Mouse (Mus musculus) liver, adult 2 months (tissue): ENCODE measurements at regions not wholly inside any gene's neighbourhood (a gene's known extent, or its start where the extent isn't known, plus 50 kb on each side); places are given as distances from the start of the nearest gene placed in this dataset.

Experiments used
- DNase-seq: peaks from one replicate; pipeline ENCODE4 v3.0.0-alpha.2; 2011; ENCODE audit warnings: low read depth, low spot score; ENCODE audit errors: extremely low read depth
- H3K27ac ChIP-seq: fragments of 200-500 bp; replicated peaks from 2 replicates; pipeline ENCODE4 v1.5.1; 2012; ENCODE audit warnings: low read depth, mild to moderate bottlenecking, control low read depth, inconsistent platforms, low read length; ENCODE audit not compliant: insufficient read depth
- H3K27me3 ChIP-seq: fragments of 200-500 bp; 2 replicates; pipeline ENCODE4 v1.6.1; 2012; ENCODE audit warnings: mild to moderate bottlenecking, moderate library complexity, low read length, inconsistent platforms; ENCODE audit not compliant: control insufficient read depth, insufficient read depth
- H3K36me3 ChIP-seq: fragments of 200-500 bp; 2 replicates; pipeline ENCODE4 v1.6.1; 2012; ENCODE audit warnings: low read length, inconsistent platforms; ENCODE audit not compliant: control insufficient read depth, insufficient read depth
- H3K4me1 ChIP-seq: fragments of 200-500 bp; 2 replicates; pipeline ENCODE4 v1.6.1; 2011; ENCODE audit warnings: low read length; ENCODE audit not compliant: control insufficient read depth, insufficient read depth
- H3K4me3 ChIP-seq: fragments of 200-500 bp; 2 replicates; pipeline ENCODE4 v1.5.1; 2011; ENCODE audit warnings: low read depth, mild to moderate bottlenecking, control low read depth, low read length, moderate library complexity; ENCODE audit not compliant: insufficient read depth
- H3K79me2 ChIP-seq: fragments of 200-500 bp; 2 replicates; pipeline ENCODE4 v1.6.1; 2012; ENCODE audit warnings: inconsistent platforms, mild to moderate bottlenecking, low read length, moderate library complexity; ENCODE audit not compliant: control insufficient read depth, insufficient read depth
- H3K9ac ChIP-seq: fragments of 200-500 bp; 2 replicates; pipeline ENCODE4 v1.6.1; 2012; ENCODE audit warnings: low read depth, mild to moderate bottlenecking, control low read depth, inconsistent platforms, low read length
- CTCF ChIP-seq: fragments of 200-500 bp; IDR thresholded peaks from 2 replicates; pipeline ENCODE4 v1.5.1; 2011; ENCODE audit warnings: low read depth, low read length, control low read depth
- POLR2A ChIP-seq: fragments of 200-500 bp; IDR thresholded peaks from 2 replicates; pipeline ENCODE4 v1.6.1; 2011; ENCODE audit warnings: low read length, control low read depth; ENCODE audit not compliant: insufficient read depth; ENCODE audit errors: extremely low read depth
- WGBS: fragments of 180-500 bp; shearing (Covaris S2); methylation state at CpG from one replicate; pipeline ENCODE4 v1.1.7; 2018; 5-methylcytosine and 5-hydroxymethylcytosine counted together

DNA sequence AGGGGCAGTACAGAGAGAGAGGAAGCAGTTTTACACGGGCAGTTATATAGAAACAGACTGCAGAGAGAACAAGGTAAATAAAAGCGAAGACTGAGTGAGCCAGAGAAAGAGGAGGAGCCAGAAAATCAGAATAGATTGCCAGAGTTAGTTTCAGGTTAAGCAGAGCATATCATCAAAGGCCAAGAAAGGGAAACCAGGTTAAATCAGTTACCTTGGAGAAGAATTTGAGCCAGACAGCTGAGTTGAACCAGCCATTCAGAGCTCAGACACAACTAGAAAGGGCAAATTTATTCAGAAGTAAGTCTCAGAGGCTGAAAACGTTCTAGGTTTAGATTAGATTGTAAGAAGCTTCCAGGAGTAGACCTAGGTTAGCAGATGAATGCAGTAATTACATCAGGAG lies 858.6 kb downstream of the Adgrl3 start:
- H3K4me3 ChIP-seq: no peak overlapping the region
- DNase-seq: no peak
- H3K36me3 ChIP-seq: no peaks in the 10 kb centered on the region

DNA sequence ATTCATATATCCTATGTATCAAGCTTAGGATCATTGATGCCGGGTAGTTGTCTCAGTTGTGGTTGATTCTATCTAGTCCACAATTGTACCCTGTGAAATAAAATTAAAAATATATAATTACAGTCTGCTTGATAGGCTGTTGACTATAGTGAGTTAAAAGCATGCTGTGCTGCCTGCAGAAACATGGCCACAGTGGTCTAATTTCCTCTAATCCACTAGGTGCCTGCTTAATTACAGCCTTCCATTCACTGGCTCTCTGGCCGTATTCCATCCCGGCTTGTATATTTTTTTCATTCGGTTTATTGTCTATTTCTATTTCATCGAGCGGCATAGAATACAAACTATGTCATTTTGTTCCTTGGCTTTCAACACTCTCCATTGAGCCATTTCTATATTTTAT lies 873.4 kb downstream of the Adgrl3 start:
- no peaks in the 10 kb centered on the region for H3K27me3 ChIP-seq
- no peaks in the 10 kb centered on the region for H3K36me3 ChIP-seq
- DNase-seq: no peak
- no peak overlapping the region for H3K4me3 ChIP-seq
- no peaks in the 10 kb centered on the region for H3K4me1 ChIP-seq
- H3K27ac ChIP-seq: no peak overlapping the region
- no peak for TF ChIP-seq POLR2A
- TF ChIP-seq CTCF: no peak
- H3K9ac ChIP-seq: no peak overlapping the region
- WGBS: 95% methylated on average over 6 of the region's 6 CpGs
- H3K79me2 ChIP-seq: no peaks in the 10 kb centered on the region

More for the DNA sequence above, 858.6 kb downstream of the Adgrl3 start:
- Histone ChIP-seq H3K27me3 (no peaks in the 10 kb centered on the region), H3K9ac (no peak overlapping the region), H3K4me1 (no peaks in the 10 kb centered on the region), H3K27ac (no peak overlapping the region), H3K79me2 (no peaks in the 10 kb centered on the region)
- TF ChIP-seq POLR2A: no peak
- TF ChIP-seq CTCF: no peak
- 46% methylated on average over 3 of the region's 3 CpGs for WGBS

GRCm38 (mm10) chr5:81909368-81909767 lies 889.4 kb downstream of the Adgrl3 start:
- TF ChIP-seq POLR2A (no peak), CTCF (no peak)
- 56% methylated on average over 6 of the region's 6 CpGs for WGBS
- no peak overlapping the region for H3K27ac ChIP-seq
- no peak overlapping the region for H3K4me3 ChIP-seq
- peak; percentile 66 for DNase-seq
- H3K4me1 ChIP-seq: peaks cover 8% of the 10 kb centered on the region; the same call in 1 of the 2 replicates
- H3K27me3 ChIP-seq: no peaks in the 10 kb centered on the region
- H3K9ac ChIP-seq: no peak overlapping the region
- no peaks in the 10 kb centered on the region for H3K79me2 ChIP-seq
- H3K36me3 ChIP-seq: no peaks in the 10 kb centered on the region

GRCm38 (mm10) chr5:81909964-81910363 lies 890.0 kb downstream of the Adgrl3 start:
- no peak overlapping the region for H3K4me3 ChIP-seq
- no peaks in the 10 kb centered on the region for H3K36me3 ChIP-seq
- peak; percentile 54 for DNase-seq
- peaks cover 8% of the 10 kb centered on the region; the same call in 1 of the 2 replicates for H3K4me1 ChIP-seq
- H3K79me2 ChIP-seq: no peaks in the 10 kb centered on the region
- 47% methylated on average over 8 of the region's 8 CpGs for whole genome bisulfite sequencing
- TF ChIP-seq CTCF: no peak
- no peak for TF ChIP-seq POLR2A
- no peaks in the 10 kb centered on the region for H3K27me3 ChIP-seq
- H3K27ac ChIP-seq: no peak overlapping the region
- no peak overlapping the region for H3K9ac ChIP-seq

DNA sequence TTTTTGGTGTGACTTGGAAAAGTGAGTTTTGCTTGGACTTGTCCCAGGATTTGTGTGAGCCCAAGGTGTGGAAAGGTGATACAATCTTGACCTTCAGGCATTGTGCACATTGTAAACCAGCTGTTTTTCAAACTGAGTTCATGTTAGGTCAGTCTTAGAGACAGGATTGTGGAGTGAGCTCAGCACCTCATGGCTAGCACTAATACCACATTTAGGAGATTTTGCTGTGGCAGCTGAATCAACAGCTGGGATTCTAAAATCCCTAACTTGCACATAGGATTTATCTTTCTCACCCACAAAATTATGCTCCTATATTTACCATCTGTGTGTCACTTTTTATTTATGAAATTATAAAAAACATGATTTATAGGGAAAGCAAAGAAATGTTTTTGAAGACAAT lies 896.7 kb downstream of the Adgrl3 start:
- Histone ChIP-seq H3K79me2 (no peaks in the 10 kb centered on the region), H3K27ac (no peak overlapping the region), H3K36me3 (no peaks in the 10 kb centered on the region), H3K27me3 (no peaks in the 10 kb centered on the region), H3K4me1 (no peaks in the 10 kb centered on the region), H3K4me3 (no peak overlapping the region), H3K9ac (no peak overlapping the region)
- TF ChIP-seq POLR2A: no peak
- TF ChIP-seq CTCF: no peak
- DNase-seq: no peak

- Histone ChIP-seq H3K79me2 (no peaks in the 10 kb centered on the region), H3K36me3 (no peaks in the 10 kb centered on the region), H3K27ac (no peak overlapping the region), H3K4me1 (no peaks in the 10 kb centered on the region), H3K9ac (no peak overlapping the region), H3K4me3 (no peak overlapping the region), H3K27me3 (no peaks in the 10 kb centered on the region)
- TF ChIP-seq CTCF (no peak), POLR2A (no peak)
- peak; percentile 1 for DNase-seq
- 48% methylated on average over 5 of the region's 5 CpGs for WGBS
Observed at GRCm38 (mm10) chr5:81940798-81941197, 920.9 kb downstream of the Adgrl3 start.
